Mouse (Mus musculus) MEL (cell line): ENCODE results near the gene Mogat1.

ENCODE experiments used
- CTCF ChIP-seq, 3 experiments: IDR thresholded peaks in 2 of 3; conservative IDR thresholded peaks in 1 of 3; 2 replicates each; pipeline ENCODE4 v1.5.1; 2011 to 2012; ENCODE audit warnings: low read length in 3 of 3, low read depth in 2 of 3, mild to moderate bottlenecking in 2 of 3, improper control_type of control experiment in 1 of 3, inconsistent platforms in 1 of 3, mixed read lengths in 1 of 3, moderate library complexity in 1 of 3; ENCODE audit not compliant: control insufficient read depth in 1 of 3, insufficient read depth in 1 of 3, poor library complexity in 1 of 3, severe bottlenecking in 1 of 3
- EP300 ChIP-seq, 2 experiments: IDR thresholded peaks; 2 replicates each; pipeline ENCODE4 v1.6.1; 2011; ENCODE audit warnings: improper control_type of control experiment in 2 of 2, low read length in 2 of 2, low read depth in 1 of 2, mild to moderate bottlenecking in 1 of 2
- GATA1 ChIP-seq: IDR thresholded peaks from 2 replicates; pipeline ENCODE4 v1.6.1; 2011; ENCODE audit warnings: low read depth, low read length, improper control_type of control experiment
- HCFC1 ChIP-seq: IDR thresholded peaks from 2 replicates; pipeline ENCODE4 v1.6.1; 2012; ENCODE audit warnings: low read depth, mild to moderate bottlenecking, inconsistent platforms, low read length, improper control_type of control experiment, moderate library complexity
- MEF2A ChIP-seq: IDR thresholded peaks from 2 replicates; pipeline ENCODE4 v1.6.1; 2014; ENCODE audit warnings: low read depth, mild to moderate bottlenecking, inconsistent platforms, low read length, improper control_type of control experiment; ENCODE audit not compliant: poor library complexity, insufficient replicate concordance, severe bottlenecking; ENCODE audit errors: extremely low read depth
- POLR2A ChIP-seq, 2 experiments: IDR thresholded peaks; 2 replicates each; pipeline ENCODE4 v1.6.1; 2011 to 2012; ENCODE audit warnings: low read length in 2 of 2, mild to moderate bottlenecking in 2 of 2, control low read depth in 1 of 2, improper control_type of control experiment in 1 of 2, low read depth in 1 of 2, moderate library complexity in 1 of 2; ENCODE audit not compliant: control insufficient read depth in 1 of 2, insufficient read depth in 1 of 2, poor library complexity in 1 of 2
- SMC3 ChIP-seq: IDR thresholded peaks from 2 replicates; pipeline ENCODE4 v1.6.1; 2011; ENCODE audit warnings: low read depth, low read length, improper control_type of control experiment
- UBTF ChIP-seq: IDR thresholded peaks from 2 replicates; pipeline ENCODE4 v1.6.1; 2012; ENCODE audit warnings: low read depth, mild to moderate bottlenecking, inconsistent platforms, low read length, improper control_type of control experiment, moderate library complexity, borderline replicate concordance; ENCODE audit not compliant: insufficient read depth
- ZC3H11A ChIP-seq: IDR thresholded peaks from 2 replicates; pipeline ENCODE4 v1.6.1; 2012; ENCODE audit warnings: low read depth, mild to moderate bottlenecking, inconsistent platforms, low read length, improper control_type of control experiment
- ZMIZ1 ChIP-seq: IDR thresholded peaks from 2 replicates; pipeline ENCODE4 v1.6.1; 2012; ENCODE audit warnings: low read depth, mild to moderate bottlenecking, inconsistent platforms, low read length, improper control_type of control experiment, moderate library complexity

GRCm38 (mm10) chr1:78569617-78570016 lies 58.8 kb downstream of the Mogat1 start:
- TF ChIP-seq POLR2A (IDR thresholded peaks at IDR 0.05; ENCODE audit: control insufficient read depth in 1 of 2, insufficient read depth in 1 of 2, low read depth in 1 of 2, low read length in 2 of 2, poor library complexity in 1 of 2) (no peak), MEF2A (no peak), ZMIZ1 (no peak), GATA1 (no peak), HCFC1 (no peak), UBTF (no peak), SMC3 (no peak), EP300 (IDR thresholded peaks at IDR 0.05; ENCODE audit: low read depth in 1 of 2, low read length in 2 of 2) (no peak), ZC3H11A (no peak), CTCF (IDR thresholded peaks at IDR 0.05 in 2 of 3, conservative IDR thresholded peaks at IDR 0.05 in 1 of 3; ENCODE audit: control insufficient read depth in 1 of 3, insufficient read depth in 1 of 3, low read depth in 2 of 3, low read length in 3 of 3, poor library complexity in 1 of 3, severe bottlenecking in 1 of 3) (no peak)
